Mouse (Mus musculus) bone marrow, adult 2 months (tissue): ENCODE data around the gene Tmbim6.

Source experiments
- CTCF ChIP-seq: fragments of 200-500 bp; IDR thresholded peaks from 2 replicates; pipeline ENCODE4 v1.5.1; 2011; ENCODE audit warnings: low read length, control low read depth; ENCODE audit not compliant: control insufficient read depth, insufficient read depth
- POLR2A ChIP-seq: fragments of 200-500 bp; IDR thresholded peaks from 2 replicates; pipeline ENCODE4 v1.6.1; 2011; ENCODE audit warnings: low read depth, mild to moderate bottlenecking, control low read depth, low read length, borderline replicate concordance; ENCODE audit not compliant: control insufficient read depth

- TF ChIP-seq CTCF (no peak), POLR2A (no peak)
Measured at GRCm38 (mm10) chr15:99368583-99369266, 24.0 kb upstream of the Tmbim6 start.
